Mouse (Mus musculus) fat pad, adult 2 months (tissue): Measurements from ENCODE around the gene Kctd6.
"Not testable (repeated sequence)": the region's sequence is repeated elsewhere in the genome, so short reads cannot be mapped to it uniquely, and the experiment has no call there.

Source experiments
- DNase-seq: peaks from one replicate; pipeline ENCODE4 v3.0.0-alpha.2; 2011; ENCODE audit warnings: low read depth, low spot score; ENCODE audit errors: extremely low read depth

Gene Kctd6

DNA sequence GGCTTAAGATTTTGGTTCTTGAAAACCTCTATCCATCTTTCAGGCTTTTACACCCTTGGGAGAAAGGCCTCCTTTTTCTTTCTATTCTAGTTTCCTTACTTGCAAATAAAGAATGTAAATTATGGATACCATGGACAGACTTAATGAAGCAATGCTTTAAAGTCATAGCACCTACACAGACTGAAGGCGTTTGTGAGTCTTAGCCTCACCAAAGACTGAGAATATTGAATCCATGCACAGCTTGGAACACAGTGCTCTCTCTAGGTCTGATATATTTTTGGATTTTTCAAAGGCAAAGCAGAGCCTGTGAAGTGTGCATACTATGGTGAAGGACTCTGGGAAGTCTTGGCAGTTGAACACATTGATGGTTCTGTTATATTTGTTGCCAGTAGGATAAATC is 35.3 kb downstream of the Kctd6 start:
- no peak for DNase-seq

DNA sequence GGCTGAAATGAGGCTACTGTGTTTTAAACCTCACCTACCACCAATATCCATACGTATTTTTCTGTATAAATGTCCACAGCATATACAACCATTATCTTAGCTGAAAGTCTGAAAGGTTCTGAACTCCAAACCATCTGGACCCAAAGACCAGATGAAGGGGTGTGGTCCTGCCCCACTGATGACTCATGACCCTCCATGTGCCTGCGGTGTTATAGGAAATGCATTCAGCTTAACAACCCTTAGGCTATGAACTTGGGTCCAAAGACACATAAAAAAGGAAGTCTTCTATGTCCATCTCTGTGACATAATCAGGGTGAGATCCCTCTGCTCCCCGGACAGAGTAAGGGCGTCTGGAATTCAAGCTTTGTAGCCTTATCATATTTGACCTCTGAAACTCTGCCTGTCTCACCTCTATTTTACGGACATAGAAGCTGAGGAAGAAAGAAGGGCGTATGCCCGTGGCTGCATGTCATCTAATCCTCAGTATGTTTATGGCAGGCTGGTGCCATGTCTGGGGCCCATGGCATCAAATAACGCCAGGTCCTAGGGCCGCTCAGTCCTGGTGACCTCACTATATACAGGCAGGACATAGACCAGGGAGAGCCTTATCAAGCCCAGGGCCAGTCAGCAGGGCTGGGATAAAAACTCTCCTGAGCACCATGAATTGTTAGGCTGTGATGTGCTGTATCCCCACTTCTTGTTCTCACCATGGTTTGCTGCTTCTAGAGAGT is 36.4 kb downstream of the Kctd6 start:
- no peak for DNase-seq

DNA sequence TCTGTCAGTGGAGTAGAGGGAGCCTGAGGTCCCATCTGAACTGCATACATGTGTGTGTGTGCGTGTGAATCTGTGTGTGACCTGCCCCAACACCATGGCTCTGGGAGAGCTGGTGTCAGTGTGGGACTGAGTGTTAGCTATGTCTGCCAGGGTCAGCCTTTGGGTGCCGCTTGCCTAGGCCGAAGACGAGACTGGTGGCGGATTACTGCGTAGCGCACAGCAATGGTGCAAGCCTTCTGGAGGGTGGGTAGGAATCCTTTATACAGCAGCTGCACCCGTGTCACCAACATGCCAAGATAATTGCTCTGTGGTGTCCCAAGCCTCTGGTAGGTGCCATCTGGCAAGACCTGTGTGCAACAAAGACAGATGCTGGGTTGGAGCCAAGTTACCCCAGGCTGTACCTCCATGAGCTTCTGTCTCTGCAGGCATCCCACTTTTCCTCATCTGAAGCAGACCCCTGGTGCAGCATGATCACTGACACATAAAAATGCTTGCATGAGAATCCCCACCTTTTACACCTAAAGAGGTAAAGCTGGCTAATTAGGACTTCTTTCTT is 37.5 kb downstream of the Kctd6 start:
- no peak for DNase-seq

DNA sequence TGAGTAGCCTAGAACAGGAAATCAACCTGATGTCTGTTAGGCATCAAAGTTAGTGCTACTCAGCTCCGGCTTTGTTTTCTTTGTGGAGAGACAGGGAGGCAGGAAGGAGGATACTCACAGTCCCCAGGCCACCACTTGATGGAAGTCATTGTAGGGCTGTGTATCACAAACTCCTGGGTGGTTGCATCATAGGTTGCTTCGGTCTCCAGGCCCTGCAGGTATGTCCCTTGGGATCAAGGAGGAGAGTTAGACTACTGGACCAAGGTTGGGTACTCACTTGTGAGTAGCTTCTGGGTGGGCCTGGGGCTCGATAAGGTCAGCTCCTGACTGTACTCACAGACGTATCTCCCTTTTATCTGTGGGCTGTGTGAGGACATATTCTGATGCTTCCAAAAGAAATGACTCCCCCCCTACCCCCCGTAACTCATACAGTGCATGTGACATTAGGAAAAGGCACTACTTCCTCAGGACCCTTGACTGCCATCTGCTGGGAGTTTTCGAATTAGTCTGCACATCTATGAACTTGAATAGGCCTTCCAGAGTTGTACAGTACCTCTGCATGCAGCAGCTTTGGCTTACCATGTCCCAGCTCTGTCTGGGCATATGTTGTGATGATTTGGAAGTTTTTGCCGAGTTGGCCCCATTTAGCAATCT is 41.3 kb downstream of the Kctd6 start:
- DNase-seq = no peak

DNA sequence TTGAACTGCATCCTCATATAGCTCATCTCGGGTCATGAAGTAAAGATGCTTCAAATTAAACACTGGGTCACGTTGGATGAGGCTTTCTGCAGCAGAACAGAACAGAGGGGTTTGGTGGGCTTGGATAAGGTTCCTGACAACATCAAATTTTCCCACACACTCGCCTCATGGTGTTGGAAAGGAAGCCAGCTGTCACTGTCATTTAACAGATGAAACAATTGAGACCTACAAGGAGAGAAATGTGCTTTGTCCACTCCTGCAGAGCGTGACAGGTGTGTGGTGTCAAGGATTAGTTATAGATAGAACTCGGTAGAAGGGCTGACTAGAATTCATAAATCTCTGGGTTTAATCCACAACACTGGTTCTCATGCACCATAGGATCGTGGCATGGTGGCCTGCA is 42.1 kb downstream of the Kctd6 start:
- no peak for DNase-seq

DNA sequence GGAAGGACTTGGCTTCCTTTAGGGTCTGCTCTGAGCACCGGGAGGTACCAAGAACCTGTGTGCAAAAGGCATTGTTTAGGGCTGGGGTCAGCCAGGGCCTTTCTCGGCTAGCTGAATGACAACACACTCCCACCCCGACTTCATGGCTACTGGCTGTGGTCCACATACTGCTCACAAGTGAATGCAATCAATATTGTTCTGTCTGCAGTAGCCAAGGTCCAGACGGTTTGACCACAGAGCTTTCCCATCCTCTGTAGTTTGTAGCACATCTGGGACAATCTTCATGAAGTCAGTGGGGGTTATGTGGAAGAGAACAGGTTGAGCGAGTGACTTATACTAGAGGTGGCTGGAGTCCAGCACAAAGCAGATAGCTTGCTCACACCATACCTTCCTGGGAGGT is 42.9 kb downstream of the Kctd6 start:
- no peak for DNase-seq

DNA sequence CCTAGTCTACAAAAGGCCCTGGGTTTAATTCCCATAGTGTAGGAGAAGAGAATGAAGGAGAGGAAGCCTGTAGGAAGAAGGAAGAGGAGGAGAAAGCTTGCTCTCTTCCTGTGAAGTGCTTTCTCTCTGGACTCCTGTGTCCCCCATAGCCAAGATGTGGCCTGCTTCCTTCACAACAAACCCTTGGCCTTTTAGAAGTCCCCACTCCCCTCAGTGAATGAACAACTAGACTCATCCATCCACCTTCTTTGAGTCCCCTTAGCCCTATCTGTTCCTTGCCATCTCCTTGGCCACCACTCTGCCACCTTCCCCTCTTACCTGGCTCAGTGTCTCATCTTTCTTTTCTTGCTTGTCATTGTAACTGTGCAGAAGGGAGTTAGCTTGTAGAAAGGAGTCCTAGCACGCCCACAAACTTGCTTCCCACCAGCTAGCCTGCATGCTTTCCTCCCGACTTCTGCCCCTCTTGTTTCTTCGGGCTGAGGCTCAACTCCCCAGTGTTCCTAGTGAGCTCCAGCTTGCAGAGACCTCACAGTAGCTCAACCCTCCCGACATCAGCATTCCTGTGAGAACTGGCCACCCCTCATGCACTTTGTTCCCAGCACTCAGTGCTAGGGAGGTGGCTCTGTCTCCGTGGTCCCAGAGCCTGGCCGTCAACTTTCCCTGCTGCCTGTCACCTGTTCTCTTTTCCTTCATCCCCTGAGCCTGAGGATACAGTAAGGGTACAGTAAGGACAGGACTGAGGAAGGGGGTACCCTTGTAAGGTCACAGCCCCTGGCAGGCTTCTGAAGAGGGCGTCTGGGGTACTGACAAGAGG is 43.8 kb downstream of the Kctd6 start:
- no peak for DNase-seq

DNA sequence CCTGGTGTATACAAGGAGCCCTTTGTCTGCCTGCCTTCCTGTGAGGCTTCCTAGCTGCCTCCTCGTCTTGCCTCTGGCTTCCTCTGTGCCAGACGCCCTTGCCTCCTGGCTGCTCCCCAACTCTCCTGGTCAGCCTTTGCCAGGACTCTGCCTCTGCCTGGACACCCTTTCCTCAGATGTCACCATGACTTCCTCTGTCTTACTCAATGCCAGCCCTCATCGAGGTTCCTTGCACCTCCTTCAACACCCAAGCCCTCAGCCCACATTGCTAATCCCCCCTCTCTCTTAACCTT is 44.3 kb downstream of the Kctd6 start:
- DNase-seq = peak; percentile 52

DNA sequence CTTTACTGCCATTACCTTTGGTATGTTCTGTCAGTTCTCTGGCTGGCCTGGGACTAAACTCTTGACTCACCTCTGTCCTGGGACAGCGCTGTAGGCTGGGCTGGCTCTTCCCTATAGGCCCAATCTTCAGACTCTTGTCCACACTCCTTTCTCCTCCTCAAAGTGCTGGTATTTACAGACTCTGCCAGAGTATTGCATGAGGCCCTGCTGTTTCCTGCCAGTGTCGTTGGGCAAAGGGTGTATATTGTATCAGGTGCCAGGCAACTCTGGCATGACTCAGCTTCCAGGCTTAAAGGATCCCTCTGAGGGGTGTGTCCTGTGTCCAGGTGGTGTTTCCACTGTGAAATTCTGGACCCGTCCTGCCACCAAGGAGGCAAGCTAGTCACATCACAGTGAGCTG is 44.8 kb downstream of the Kctd6 start:
- peak; percentile 84 for DNase-seq

DNA sequence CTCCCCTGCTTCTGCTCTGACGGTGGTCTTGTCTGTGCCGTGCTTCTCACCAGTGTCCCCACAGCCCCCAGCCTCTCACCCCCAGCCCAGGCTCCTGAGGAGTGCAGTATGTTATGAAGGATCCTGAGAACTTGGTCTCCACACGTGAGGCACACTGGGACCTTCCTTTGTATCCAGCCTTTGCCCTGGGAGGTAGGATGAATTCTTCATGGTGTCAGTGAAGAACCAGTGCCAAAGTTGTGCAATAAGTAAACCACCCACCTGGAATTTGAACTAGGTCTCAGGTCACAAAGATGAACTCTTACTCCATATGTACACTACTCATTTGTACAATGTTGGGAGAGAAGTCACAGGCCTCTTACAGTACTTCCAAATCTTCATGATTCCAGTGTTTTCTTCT is 45.2 kb downstream of the Kctd6 start, which contains the start of gene Acox2:
Gene Acox2 (minus strand): TSS at position 188 of the 400 bp plus-strand sequence.
- peak; percentile 85 for DNase-seq

DNA sequence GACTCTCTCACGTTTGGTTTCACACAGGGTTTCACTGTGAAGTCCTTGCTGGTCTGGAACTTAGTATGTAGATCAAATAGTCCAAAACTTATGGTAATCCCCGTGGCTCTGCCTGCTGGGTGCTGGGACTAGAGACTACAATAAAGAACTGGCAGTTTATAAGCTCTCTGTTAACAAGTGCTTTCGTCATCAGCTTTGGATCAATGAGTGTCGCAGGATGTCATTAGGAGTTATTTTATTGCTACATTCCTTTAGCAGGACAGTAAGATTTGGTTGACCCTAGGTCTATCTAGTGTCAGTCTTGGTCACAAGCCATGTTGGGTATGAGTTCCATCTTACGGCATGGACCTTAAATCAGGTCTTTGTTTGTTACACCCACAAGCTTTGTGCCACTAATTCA is 46.3 kb downstream of the Kctd6 start:
- DNase-seq = peak; percentile 73

DNA sequence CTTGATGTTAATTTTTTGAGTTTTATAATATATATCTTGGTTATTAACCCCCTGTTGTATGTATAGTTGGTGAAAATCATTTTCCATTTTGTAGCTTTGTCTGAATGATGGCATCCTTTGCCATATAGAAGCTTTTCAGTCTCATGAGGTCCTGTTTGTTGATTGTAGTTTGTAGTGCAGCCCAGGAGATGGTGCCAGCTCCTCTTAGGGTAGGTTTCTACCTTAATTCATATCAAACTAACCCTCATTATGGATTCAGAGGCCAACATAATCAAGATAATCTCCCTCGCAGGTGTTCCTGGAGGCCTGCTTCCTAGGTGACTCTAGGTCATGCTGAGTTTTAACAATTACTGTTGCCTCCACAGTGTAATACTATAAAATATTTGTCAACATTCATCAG is 48.3 kb downstream of the Kctd6 start:
- DNase-seq = no peak

DNA sequence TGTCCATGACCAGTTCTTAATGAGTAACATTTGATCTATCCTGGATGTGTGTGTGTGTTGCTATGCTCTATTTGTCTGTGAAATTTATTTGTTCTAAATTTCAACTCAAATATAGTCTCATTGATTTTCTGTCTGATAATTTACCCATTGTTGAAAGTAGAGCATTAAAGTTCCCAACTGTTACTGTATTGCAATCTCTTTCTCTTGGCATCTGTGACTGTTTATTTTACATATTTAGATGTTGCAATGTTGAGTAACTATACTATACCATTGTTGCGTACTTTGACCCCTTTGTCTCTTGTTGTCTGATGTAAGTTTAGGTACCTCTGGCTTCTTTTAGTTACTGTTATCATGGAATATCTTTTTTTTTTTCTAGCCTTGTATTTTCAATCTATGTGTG is 50.4 kb downstream of the Kctd6 start:
- no peak for DNase-seq

DNA sequence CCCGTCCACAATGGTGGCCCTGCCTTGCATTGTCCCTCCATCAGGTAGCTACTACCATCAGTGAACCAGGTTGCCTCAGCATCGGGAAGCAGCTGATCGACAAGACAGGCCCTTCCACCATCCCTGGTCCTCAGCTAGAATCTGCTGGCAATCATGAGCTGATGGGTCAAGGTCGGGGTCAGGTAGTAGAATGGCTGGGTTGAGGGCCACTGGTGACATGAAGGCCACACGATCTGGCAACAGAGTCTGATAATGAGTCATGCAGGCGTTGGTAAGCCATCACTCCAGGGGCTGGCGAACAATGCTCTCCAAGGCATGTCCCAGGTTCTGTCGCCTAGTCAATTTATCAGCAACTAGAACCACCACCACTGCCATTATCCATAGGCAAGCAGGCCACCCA is 57.3 kb downstream of the Kctd6 start:
- DNase-seq = not testable (repeated sequence)
